Mouse (Mus musculus): ENCODE results near the gene Creb5. TPM values are rescaled to one million over a fixed set of nuclear protein-coding genes. Genes with fewer than 3 reads are reported as not detected.

Gene Creb5
- polyA plus RNA-seq, 1 experiment = 2.3 TPM

DNA sequence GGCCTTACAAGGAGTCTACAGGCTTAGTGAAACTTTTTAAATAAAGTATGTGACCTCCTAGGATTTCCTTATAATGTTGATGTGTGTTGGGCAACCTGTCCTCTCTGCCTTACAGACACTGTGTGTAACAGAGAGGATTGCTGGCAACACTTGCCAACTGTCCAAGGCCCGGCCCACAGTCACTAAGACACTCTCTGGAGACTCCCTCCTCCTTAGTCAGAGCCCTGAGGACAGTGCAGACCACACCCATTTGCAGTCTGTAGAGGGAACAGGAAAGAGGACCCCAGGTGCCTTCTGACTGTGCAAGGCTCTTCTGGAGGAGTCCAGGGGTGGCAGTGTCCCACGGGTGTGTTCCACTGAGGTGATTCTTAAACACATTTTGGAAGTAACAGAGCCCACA lies 397.3 kb downstream of the Creb5 start:
- no peak overlapping the region for H3K4me3 ChIP-seq (ENCODE audit: insufficient read depth, low read length)
- H3K4me1 ChIP-seq (ENCODE audit: control insufficient read depth, insufficient read depth, low read length) = no peaks in the 10 kb centered on the region

GRCm38 (mm10) chr6:53685323-53685722 lies 398.3 kb downstream of the Creb5 start:
- TF ChIP-seq CTCF (IDR thresholded peaks at IDR 0.05; ENCODE audit: extremely low read depth, insufficient read depth, low read length) = no peak
- no peak for TF ChIP-seq POLR2A (IDR thresholded peaks at IDR 0.05; ENCODE audit: extremely low read depth, insufficient read depth, low read length)
- no peaks in the 10 kb centered on the region for H3K4me1 ChIP-seq (ENCODE audit: control insufficient read depth, insufficient read depth, low read length)
- H3K4me3 ChIP-seq (ENCODE audit: insufficient read depth, low read length) = no peak overlapping the region
- no peak overlapping the region for H3K27ac ChIP-seq (ENCODE audit: insufficient read depth, low read length)

More for the DNA sequence above, 397.3 kb downstream of the Creb5 start:
- TF ChIP-seq CTCF (IDR thresholded peaks at IDR 0.05; ENCODE audit: extremely low read depth, insufficient read depth, low read length) (no peak), POLR2A (IDR thresholded peaks at IDR 0.05; ENCODE audit: extremely low read depth, insufficient read depth, low read length) (no peak)
- no peak overlapping the region for H3K27ac ChIP-seq (ENCODE audit: insufficient read depth, low read length)

GRCm38 (mm10) chr6:53688762-53689477 lies 401.9 kb downstream of the Creb5 start:
- no peaks in the 10 kb centered on the region for H3K4me1 ChIP-seq (ENCODE audit: control insufficient read depth, insufficient read depth, low read length)
- no peak for TF ChIP-seq POLR2A (IDR thresholded peaks at IDR 0.05; ENCODE audit: extremely low read depth, insufficient read depth, low read length)
- no peak for TF ChIP-seq CTCF (IDR thresholded peaks at IDR 0.05; ENCODE audit: extremely low read depth, insufficient read depth, low read length)
- H3K4me3 ChIP-seq (ENCODE audit: insufficient read depth, low read length) = no peak overlapping the region
- H3K27ac ChIP-seq (ENCODE audit: insufficient read depth, low read length) = no peak overlapping the region

DNA sequence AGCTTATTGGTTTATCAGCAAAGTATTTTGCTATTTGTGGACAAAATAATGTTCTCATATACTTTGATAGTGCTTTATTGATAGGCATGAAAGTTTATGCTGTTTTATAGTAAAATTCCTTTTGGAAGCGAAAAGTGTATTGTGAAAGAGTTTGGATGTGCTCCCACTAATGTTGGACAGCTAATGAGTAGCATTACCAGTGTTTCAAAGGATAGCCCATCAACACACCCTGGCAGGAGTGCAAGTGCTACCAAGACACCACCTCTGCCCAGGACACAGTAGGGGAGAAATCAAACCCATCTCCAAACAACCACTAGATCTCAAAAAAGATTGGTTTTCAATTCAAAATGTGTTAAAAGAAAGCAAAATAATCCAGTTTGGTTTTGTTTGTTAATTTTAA lies 403.9 kb downstream of the Creb5 start:
- no peak for TF ChIP-seq CTCF (IDR thresholded peaks at IDR 0.05; ENCODE audit: extremely low read depth, insufficient read depth, low read length)
- no peak for TF ChIP-seq POLR2A (IDR thresholded peaks at IDR 0.05; ENCODE audit: extremely low read depth, insufficient read depth, low read length)
- Histone ChIP-seq H3K4me1 (ENCODE audit: control insufficient read depth, insufficient read depth, low read length) (no peaks in the 10 kb centered on the region), H3K27ac (ENCODE audit: insufficient read depth, low read length) (no peak overlapping the region), H3K4me3 (ENCODE audit: insufficient read depth, low read length) (no peak overlapping the region)

DNA sequence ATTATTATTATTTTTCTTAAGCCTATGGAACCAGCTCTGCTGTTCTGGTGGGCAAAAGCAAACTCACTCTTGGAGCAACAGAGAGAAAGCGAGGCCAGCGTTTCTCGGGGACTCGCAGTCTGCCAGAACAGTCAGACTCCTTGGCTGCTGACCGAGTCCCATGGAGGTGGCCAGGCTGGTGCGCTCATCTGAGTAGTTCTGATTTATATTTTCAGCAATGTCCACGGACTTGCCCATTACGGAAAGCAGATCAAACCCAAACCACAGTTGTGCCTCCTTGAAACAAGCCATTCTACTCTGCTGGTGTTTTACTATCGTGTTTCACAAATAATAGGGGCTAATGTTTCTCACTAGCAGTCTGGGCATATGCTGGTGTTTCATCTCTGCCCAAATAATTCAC lies 408.1 kb downstream of the Creb5 start:
- TF ChIP-seq CTCF (IDR thresholded peaks at IDR 0.05; ENCODE audit: extremely low read depth, insufficient read depth, low read length) (no peak), POLR2A (IDR thresholded peaks at IDR 0.05; ENCODE audit: extremely low read depth, insufficient read depth, low read length) (no peak)
- Histone ChIP-seq H3K4me3 (ENCODE audit: insufficient read depth, low read length) (no peak overlapping the region), H3K4me1 (ENCODE audit: control insufficient read depth, insufficient read depth, low read length) (no peaks in the 10 kb centered on the region), H3K27ac (ENCODE audit: insufficient read depth, low read length) (no peak overlapping the region)

DNA sequence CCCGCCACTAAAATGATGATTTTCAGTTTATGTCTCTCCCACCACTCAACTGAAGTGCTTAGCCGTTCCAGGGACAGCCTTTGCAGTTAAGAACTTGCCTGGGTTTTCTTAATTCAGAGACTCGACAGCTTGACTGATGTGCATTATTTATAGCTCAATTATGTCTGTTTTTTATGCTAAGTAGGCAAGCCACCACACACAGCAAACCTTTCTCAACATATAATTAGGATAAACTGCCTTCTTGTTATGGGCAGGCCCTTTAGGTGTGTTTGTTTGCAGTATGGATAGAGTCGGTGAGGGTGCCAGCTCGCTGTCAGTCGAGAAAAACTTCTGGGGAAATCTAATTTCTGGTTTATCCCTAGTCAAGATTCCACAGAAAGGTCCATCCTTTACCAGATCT lies 409.4 kb downstream of the Creb5 start:
- no peaks in the 10 kb centered on the region for H3K4me1 ChIP-seq (ENCODE audit: control insufficient read depth, insufficient read depth, low read length)
- H3K27ac ChIP-seq (ENCODE audit: insufficient read depth, low read length) = no peak overlapping the region
- no peak overlapping the region for H3K4me3 ChIP-seq (ENCODE audit: insufficient read depth, low read length)
- TF ChIP-seq CTCF (IDR thresholded peaks at IDR 0.05; ENCODE audit: extremely low read depth, insufficient read depth, low read length) (no peak), POLR2A (IDR thresholded peaks at IDR 0.05; ENCODE audit: extremely low read depth, insufficient read depth, low read length) (no peak)

- H3K27ac ChIP-seq (ENCODE audit: insufficient read depth, low read length) = no peak overlapping the region
- H3K4me1 ChIP-seq (ENCODE audit: control insufficient read depth, insufficient read depth, low read length) = no peaks in the 10 kb centered on the region
- H3K4me3 ChIP-seq (ENCODE audit: insufficient read depth, low read length) = no peak overlapping the region
- TF ChIP-seq POLR2A (IDR thresholded peaks at IDR 0.05; ENCODE audit: extremely low read depth, insufficient read depth, low read length) (no peak), CTCF (IDR thresholded peaks at IDR 0.05; ENCODE audit: extremely low read depth, insufficient read depth, low read length) (no peak)
Observed at GRCm38 (mm10) chr6:53696921-53697320, 409.9 kb downstream of the Creb5 start.

DNA sequence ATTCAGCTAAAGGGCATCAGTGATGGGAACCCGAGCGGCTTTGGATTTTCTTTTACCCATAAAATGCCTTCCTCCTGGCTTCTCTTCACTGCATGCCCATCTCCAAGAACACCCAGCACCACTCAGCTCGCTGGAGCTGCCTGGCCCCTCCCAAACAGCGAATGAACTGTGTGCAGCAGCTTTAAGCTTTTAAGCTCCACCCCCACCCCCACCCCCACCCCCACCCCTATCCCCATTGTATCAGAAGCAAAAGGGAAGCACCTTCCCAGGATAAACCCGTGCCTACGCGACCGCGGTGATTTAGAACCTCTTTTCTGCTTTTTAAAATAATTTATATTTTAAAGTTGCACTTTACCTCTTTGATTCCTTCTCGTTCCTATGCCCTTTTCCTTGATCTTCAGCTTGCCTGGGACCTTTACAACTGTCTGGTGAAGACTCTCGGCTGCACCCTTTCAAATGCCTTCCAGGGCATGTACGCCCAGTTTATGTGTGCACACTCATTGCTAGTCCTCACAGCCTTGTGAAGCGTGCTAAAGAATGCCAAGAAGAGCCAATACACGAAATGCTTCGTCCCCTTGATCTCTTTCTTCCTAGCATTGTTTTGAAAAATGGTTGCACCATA lies 411.2 kb downstream of the Creb5 start:
- Histone ChIP-seq H3K4me3 (ENCODE audit: insufficient read depth, low read length) (no peak overlapping the region), H3K27ac (ENCODE audit: insufficient read depth, low read length) (no peak overlapping the region), H3K4me1 (ENCODE audit: control insufficient read depth, insufficient read depth, low read length) (no peaks in the 10 kb centered on the region)
- no peak for TF ChIP-seq CTCF (IDR thresholded peaks at IDR 0.05; ENCODE audit: extremely low read depth, insufficient read depth, low read length)

- H3K4me1 ChIP-seq (ENCODE audit: control insufficient read depth, insufficient read depth, low read length) = no peaks in the 10 kb centered on the region
- no peak overlapping the region for H3K4me3 ChIP-seq (ENCODE audit: insufficient read depth, low read length)
- no peak overlapping the region for H3K27ac ChIP-seq (ENCODE audit: insufficient read depth, low read length)
- TF ChIP-seq CTCF (IDR thresholded peaks at IDR 0.05; ENCODE audit: extremely low read depth, insufficient read depth, low read length) (no peak), POLR2A (IDR thresholded peaks at IDR 0.05; ENCODE audit: extremely low read depth, insufficient read depth, low read length) (no peak)
Observed at GRCm38 (mm10) chr6:53704440-53704839, 417.4 kb downstream of the Creb5 start.

All from cortical plate, adult 2 months (tissue).